Mouse (Mus musculus): Measurements from ENCODE around the gene P4ha1.
"Not testable (repeated sequence)": the region's sequence is repeated elsewhere in the genome, so short reads cannot be mapped to it uniquely, and the experiment has no call there.

The P4ha1 gene

GRCm38 (mm10) chr10:59323100-59323487, at the start of gene P4ha1:
TSS of gene P4ha1 (plus strand) at chr10:59323296.
- peak; percentile 93 to 95 for DNase-seq (ENCODE audit: low read depth in 1 of 2, low spot score in 2 of 2)

GRCm38 (mm10) chr10:59275745-59276144, 47.4 kb upstream of the P4ha1 start:
- DNase-seq (ENCODE audit: low read depth in 1 of 2, low spot score in 2 of 2), result no peak

DNA sequence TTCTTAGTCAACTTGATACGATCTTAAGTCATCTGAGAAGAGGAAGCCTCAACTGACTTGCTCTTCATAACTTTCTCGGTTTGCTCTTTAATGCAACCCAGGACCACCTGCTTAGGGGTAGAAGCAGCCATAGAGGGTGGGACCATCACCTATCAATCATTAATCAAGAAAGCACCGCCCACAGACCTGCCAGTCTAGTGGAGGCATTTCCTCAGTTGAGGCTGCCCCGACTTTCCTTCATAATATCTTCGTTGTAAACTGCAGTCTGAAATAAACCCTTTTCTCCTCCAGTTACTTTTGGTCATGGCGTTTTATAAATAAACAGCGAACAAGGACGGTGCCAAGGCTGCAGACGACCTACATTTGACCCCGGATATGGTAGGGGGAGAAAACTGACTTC, 46.0 kb upstream of the P4ha1 start:
- no peak for DNase-seq (ENCODE audit: low read depth in 1 of 2, low spot score in 2 of 2)

GRCm38 (mm10) chr10:59277729-59278475, 45.2 kb upstream of the P4ha1 start:
- no peak for DNase-seq (ENCODE audit: low read depth in 1 of 2, low spot score in 2 of 2)

DNA sequence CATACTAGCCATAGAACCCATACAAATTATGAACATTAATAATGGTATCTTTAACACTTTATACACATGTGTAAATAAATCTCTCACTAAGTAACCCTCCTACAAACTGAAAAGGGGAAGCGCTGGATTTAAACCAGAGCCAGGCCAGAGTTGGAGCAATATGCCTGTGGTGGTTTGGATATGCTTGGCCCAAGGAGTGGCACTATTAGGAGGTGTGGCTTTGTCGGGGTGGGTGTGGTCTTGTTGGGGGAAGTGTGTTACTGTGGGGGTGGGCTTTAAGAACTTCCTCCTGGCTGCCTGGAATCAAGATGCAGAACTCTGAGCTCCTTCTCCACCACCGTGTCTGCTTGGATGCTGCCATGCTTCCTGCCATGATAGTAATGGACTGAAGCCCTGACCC, 39.9 kb upstream of the P4ha1 start:
- DNase-seq (ENCODE audit: low read depth in 1 of 2, low spot score in 2 of 2), result peak in 1 of 2 experiments; percentile 56

- DNase-seq (ENCODE audit: low read depth in 1 of 2, low spot score in 2 of 2), result no peak
Measured at GRCm38 (mm10) chr10:59283749-59284148, 39.3 kb upstream of the P4ha1 start.

DNA sequence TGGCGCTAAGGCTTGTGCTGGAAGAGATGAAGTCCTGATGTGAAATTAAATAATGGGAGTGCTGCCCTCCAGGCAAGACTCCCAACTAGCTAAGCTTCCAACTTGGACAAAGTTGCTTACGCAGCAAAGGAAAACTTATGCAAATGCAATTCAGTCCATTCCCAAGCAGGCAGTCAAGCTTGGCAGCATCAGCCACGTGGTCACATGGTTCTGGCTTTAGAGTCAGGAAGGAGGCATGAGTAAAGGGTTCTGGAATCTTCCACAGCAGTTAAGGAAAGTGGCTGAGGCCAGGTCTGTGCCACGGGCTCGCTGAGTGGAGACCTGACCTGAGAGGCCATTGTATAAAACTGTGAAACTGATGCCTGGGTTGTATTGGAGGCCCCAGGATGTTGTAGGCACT, 37.6 kb upstream of the P4ha1 start:
- DNase-seq (ENCODE audit: low read depth in 1 of 2, low spot score in 2 of 2), result no peak

DNA sequence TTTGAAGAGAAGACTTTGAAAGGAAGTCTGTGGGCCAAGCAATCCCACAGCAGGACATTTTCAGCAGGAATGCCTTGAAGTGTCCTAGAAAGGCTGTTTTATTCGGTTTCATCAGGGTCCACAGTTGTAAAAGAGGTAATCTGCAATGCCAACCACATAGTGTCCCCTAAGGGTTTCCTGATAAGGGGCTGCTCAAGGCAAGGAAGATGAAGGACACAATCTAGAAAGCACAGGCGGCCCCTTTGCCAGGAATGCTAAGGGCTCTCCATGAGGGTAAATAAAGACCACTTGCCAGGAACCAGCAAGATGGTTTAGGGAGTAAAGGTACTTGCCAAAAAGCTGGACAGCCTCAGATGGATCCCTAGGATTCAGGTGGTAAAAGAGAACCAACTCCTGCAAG, 35.8 kb upstream of the P4ha1 start:
- DNase-seq (ENCODE audit: low read depth in 1 of 2, low spot score in 2 of 2), result no peak

DNA sequence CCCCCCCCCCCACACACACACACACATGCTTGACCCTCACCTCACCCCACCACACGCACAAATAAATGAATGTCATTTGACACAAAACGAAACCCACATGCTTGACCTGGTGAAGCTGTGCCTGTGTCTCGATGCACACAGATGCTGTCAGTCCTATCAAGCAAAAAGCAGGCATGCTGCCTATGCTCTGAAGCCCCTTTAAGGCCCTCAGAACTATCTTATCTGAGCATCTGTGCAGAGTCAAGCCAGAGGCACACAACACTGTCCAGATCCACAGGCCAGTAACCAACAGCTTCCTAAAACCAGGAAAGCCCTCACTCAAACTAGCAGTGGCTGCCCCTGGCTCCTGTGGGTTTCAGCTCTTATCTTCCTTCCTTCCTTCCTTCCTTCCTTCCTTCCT, 35.4 kb upstream of the P4ha1 start:
- no peak for DNase-seq (ENCODE audit: low read depth in 1 of 2, low spot score in 2 of 2)

DNA sequence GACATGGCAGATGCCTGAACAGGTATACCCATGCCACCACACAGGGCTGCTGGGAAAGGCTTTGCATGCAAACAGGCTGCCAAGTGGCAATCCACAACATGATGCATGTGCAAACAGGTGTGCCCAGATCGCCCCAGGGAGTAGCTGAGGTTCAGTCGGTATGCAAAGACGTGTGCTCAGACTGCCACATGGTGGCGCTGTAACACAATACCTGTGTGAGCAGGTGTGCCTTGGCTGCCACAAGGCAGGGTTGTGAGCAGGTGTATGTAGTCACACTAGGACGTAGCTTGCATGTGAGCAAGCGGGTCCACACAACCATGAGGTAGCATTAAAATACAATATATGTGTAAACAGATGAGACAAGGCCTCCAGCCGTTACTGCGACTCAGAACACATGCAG, 34.0 kb upstream of the P4ha1 start:
- DNase-seq (ENCODE audit: low read depth in 1 of 2, low spot score in 2 of 2), result no peak

DNA sequence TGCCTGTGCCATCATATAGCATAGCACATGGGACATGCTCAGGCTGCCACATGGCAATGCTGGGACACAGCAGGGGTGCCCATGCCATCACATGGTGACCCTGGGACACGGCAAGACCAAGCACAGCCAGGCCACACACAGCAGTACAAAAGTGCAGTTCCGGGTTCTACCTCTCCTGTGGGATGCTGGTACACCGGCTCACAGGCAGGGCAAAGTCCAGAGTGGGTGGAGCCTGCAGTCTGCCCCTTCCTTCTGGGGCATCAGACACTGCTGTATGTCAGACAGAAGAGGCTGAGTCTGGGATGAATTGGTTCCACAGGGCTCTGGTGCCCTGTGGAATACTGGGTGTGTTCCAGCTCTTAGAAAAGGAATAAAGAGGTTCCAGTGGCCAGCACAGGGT, 31.6 kb upstream of the P4ha1 start:
- no peak for DNase-seq (ENCODE audit: low read depth in 1 of 2, low spot score in 2 of 2)

- no peak for DNase-seq (ENCODE audit: low read depth in 1 of 2, low spot score in 2 of 2)
Measured at GRCm38 (mm10) chr10:59292079-59292478, 31.0 kb upstream of the P4ha1 start.

DNA sequence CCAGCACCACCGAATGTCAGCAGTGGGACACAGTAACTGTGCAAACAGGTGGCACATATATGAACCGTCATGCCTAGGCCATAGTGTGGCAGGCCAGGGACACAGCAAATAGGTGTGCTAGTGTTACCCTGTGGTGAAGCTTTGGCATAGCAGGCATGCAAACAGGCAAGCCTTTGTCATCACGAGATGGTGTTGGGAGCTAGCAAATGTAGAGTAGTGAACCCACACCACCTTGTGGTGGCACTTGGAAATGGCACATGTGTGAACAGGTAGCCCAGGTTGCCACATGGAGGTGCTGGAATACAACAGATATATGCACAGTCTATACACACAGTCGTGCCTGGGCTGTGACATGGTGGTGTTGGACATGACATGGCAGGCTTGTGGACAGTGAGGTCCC, 30.5 kb upstream of the P4ha1 start:
- peak; percentile 38 to 70 for DNase-seq (ENCODE audit: low read depth in 1 of 2, low spot score in 2 of 2)

DNA sequence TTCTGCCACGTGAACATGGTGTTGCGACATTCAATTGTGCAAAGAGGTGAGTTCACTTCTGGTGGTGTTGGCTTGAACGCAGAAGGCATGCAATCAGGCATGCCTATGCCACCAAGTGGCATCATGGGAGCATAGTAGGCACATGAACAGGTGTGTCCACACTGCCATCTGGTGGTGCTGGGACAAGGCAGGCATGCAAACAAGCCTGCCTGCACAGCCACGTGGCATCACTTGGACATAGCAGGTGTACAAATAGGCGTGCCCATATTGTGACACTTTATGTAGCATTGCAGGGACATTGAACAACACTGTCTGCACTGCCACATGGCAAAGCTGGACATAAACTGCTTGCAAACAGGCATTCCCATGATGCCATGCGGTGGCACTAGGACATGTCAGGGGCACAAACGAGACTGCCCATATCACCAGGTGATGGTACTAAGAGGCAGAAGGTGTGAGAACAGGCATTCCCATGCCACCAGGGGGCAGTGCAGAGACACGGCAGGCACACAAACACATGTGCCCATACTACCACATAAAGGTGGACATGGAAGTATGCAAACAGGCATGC, 27.8 kb upstream of the P4ha1 start:
- DNase-seq (ENCODE audit: low read depth in 1 of 2, low spot score in 2 of 2), result peak in 1 of 2 experiments; percentile 37

DNA sequence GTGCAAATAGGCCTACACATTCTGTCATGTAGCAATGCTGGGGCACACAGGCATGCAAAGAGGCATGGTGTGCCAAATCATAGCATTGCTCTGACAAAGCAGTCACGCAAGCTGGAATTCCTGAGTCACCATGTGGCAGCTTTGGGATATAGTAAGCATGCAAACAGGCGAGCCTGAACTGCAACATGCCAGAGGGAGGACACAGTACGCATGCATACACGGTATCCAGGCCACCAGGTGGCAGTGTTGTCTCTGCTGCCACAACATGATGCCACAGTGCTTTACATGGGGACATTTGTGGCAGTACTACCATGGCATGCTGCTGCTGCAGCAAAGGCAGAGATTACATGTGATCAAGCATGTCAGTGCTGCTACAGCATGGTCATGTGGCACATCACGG, 26.8 kb upstream of the P4ha1 start:
- DNase-seq (ENCODE audit: low read depth in 1 of 2, low spot score in 2 of 2), result peak; percentile 37 to 61

- not testable (repeated sequence) for DNase-seq (ENCODE audit: low read depth in 1 of 2, low spot score in 2 of 2)
Measured at GRCm38 (mm10) chr10:59302671-59303070, 20.4 kb upstream of the P4ha1 start.

DNA sequence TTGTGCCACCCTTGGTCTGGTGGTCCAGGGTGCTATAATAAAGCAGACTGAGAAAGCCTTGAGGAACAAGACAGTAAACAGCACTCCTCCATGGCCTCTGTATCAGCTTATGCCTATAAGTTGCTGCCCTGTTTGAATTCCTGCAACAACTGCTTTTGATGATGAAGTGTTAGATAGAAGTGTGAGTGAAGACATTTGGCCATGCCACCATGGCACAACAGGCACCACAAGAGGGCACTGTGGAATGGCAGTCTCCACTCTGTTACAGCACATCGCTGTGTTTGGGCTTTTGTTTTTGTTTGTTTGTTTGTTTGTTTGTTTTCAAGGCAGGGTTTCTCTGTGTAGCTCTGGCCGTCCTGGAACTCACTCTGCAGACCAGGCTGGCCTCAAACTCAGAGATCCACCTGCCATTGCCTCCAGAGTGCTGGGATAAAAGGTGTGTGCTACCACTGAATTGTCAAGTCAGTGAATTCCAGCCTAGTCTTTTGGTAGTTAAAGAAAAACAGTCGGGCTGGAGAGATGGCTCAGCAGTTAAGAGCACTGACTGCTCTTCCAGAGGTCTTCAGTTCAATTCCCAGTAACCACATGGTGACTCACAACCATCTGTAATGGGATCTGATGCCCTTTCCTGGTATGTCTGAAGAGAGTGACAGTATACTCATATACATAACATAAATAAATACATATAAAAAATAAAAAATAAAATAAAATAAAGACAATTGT, 13.9 kb upstream of the P4ha1 start:
- DNase-seq (ENCODE audit: low read depth in 1 of 2, low spot score in 2 of 2), result no peak

DNA sequence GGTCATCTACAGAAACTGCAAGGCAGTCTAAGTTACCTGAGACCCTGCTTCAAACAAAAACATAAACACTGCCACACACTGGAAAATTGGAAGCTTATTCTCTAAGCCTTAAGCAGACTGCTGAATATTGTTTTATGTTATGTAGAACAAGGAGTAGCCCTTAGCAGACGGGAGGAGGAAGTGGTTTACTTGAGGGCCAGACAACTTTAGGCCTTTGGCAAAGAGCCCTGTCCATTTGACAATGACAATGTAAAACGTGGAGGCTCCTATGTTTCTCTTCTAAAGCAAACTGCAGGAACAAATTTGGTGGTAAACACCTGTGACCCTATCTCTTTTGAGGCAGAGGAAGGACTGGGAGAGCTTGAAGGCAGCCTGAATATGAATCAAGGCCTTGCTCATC, 13.0 kb upstream of the P4ha1 start:
- DNase-seq (ENCODE audit: low read depth in 1 of 2, low spot score in 2 of 2), result no peak

DNA sequence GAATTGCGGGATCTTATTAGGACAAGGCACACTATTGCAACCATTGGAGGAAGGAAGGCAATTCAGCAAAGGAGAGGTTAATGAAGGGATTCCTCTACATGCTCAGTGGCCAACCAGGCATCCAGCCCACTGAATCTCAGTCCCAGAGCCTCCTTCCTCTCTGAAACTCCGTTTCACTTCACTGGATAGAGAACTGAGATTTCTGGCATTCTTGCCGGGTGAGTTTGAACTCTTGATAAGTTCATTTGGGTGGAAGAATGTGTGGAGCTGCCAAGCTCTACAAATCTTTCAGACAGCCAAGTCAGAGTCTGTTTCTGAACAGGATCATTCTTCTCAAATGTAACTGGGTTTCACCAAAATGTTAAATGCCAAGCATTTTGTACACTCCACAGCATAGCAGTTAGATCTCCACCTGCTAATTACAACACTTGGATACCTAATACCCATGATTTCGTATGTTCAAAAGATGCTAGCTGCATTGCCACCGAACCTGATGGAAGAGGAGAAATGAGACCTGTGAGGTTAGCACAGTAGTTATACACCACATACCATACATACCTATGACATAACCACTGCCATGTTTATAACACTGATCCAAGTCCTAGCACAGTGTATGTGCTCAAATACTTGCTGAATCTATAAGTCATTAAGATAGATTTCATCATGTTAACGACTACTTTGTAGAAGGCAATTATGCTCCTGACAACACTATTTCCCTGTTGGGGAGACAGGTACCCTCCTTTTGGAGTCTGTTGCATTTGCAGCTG, 12.2 kb upstream of the P4ha1 start:
- no peak for DNase-seq (ENCODE audit: low read depth in 1 of 2, low spot score in 2 of 2)

- DNase-seq (ENCODE audit: low read depth in 1 of 2, low spot score in 2 of 2), result no peak
Measured at GRCm38 (mm10) chr10:59311881-59312280, 11.2 kb upstream of the P4ha1 start.

DNA sequence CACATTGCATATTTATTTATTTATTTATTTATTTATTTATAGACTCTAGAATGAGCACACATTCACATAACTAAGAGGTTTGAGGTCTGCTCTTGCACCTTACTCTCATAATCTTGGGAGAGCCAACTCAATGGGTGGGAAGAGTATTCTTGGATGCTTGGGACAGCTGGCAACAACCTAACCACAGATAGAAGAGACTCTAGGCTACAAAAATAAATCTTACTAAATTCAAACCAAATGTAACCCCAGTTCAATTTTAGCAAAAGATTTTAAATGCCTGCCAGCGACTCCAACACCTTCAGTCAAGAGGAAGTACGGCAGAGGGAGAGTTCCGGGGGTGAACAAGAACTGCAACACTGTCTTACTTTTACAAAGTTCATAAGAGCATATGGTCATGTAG, 2.0 kb upstream of the P4ha1 start:
- no peak for DNase-seq (ENCODE audit: low read depth in 1 of 2, low spot score in 2 of 2)

DNA sequence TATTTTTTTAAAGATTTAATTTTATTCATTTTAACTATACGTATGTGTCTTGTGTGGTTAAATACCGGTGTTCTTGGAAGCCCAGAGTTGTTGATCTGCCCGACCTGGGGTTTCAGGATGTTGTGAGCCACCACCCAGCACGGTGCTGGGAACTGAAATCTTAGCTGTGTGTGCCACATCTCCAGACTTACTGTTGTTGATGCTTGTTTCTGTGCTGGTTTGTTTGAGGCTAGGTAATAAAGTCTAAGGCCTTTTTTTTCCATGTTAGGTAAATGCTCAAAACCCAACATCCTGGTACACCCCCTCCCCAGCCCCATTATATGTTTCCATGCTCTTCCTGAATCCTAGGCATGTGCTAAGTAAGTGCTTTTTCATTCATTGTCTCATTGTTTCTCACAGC, 825 bp upstream of the P4ha1 start:
- DNase-seq (ENCODE audit: low read depth in 1 of 2, low spot score in 2 of 2), result no peak
